Mouse (Mus musculus): ENCODE data around the gene Mrpl44. TPM values are rescaled to one million over a fixed set of nuclear protein-coding genes. Genes with fewer than 3 reads are reported as not detected.

Mrpl44 gene
- total and polyA plus RNA-seq, 2 experiments from 2014 or later = 29.5 to 35.3 TPM

GRCm38 (mm10) chr1:79806865-79807264 lies 31.0 kb downstream of the Mrpl44 start:
- Histone ChIP-seq H3K27me3 (ENCODE audit: insufficient read depth, low read length) (no peaks in the 10 kb centered on the region), H3K27ac (no peak overlapping the region), H3K4me2 (ENCODE audit: low read depth, low read length) (no peak overlapping the region), H3K9ac (replicated peaks; ENCODE audit: low read length) (no peak overlapping the region), H3K4me3 (ENCODE audit: low read length) (no peak overlapping the region), H3K9me3 (ENCODE audit: low read length) (no peaks in the 10 kb centered on the region), H3K36me3 (ENCODE audit: insufficient read depth, low read length) (no peaks in the 10 kb centered on the region), H3K4me1 (ENCODE audit: insufficient read depth, low read length) (no peaks in the 10 kb centered on the region)
- DNase-seq (ENCODE audit: low spot score) = peak; percentile 70
- no peak for TF ChIP-seq CTCF (IDR thresholded peaks at IDR 0.05; ENCODE audit: low read depth)
- ATAC-seq = peak; percentile 53
- WGBS = 46% methylated on average over 5 of the region's 5 CpGs

- 90% methylated on average over 3 of the region's 3 CpGs for WGBS
- H3K4me1 ChIP-seq (ENCODE audit: insufficient read depth, low read length) = no peaks in the 10 kb centered on the region
These were observed 33.6 kb downstream of the Mrpl44 start for GRCm38 (mm10) chr1:79809447-79809846.

GRCm38 (mm10) chr1:79815446-79815845 lies 39.6 kb downstream of the Mrpl44 start:
- TF ChIP-seq CTCF (IDR thresholded peaks at IDR 0.05; ENCODE audit: low read depth) = no peak
- no peak overlapping the region for H3K4me3 ChIP-seq (ENCODE audit: low read length)
- H3K4me1 ChIP-seq (ENCODE audit: insufficient read depth, low read length) = no peaks in the 10 kb centered on the region
- no peaks in the 10 kb centered on the region for H3K9me3 ChIP-seq (ENCODE audit: low read length)
- H3K27me3 ChIP-seq (ENCODE audit: insufficient read depth, low read length) = no peaks in the 10 kb centered on the region
- ATAC-seq (no peak), DNase-seq (ENCODE audit: low spot score) (no peak)
- no peak overlapping the region for H3K9ac ChIP-seq (replicated peaks; ENCODE audit: low read length)
- H3K36me3 ChIP-seq (ENCODE audit: insufficient read depth, low read length) = no peaks in the 10 kb centered on the region; the same call in 1 of the 2 replicates
- WGBS = 89% methylated on average over 3 of the region's 3 CpGs
- H3K4me2 ChIP-seq (ENCODE audit: low read depth, low read length) = no peak overlapping the region
- H3K27ac ChIP-seq = no peak overlapping the region

More at GRCm38 (mm10) chr1:79809447-79809846, 33.6 kb downstream of the Mrpl44 start:
- Histone ChIP-seq H3K27ac (no peak overlapping the region), H3K9me3 (ENCODE audit: low read length) (no peaks in the 10 kb centered on the region), H3K4me2 (ENCODE audit: low read depth, low read length) (no peak overlapping the region), H3K27me3 (ENCODE audit: insufficient read depth, low read length) (no peaks in the 10 kb centered on the region), H3K36me3 (ENCODE audit: insufficient read depth, low read length) (no peaks in the 10 kb centered on the region; the same call in 1 of the 2 replicates), H3K9ac (replicated peaks; ENCODE audit: low read length) (no peak overlapping the region), H3K4me3 (ENCODE audit: low read length) (no peak overlapping the region)
- ATAC-seq = no peak
- no peak for TF ChIP-seq CTCF (IDR thresholded peaks at IDR 0.05; ENCODE audit: low read depth)
- DNase-seq (ENCODE audit: low spot score) = no peak

DNA sequence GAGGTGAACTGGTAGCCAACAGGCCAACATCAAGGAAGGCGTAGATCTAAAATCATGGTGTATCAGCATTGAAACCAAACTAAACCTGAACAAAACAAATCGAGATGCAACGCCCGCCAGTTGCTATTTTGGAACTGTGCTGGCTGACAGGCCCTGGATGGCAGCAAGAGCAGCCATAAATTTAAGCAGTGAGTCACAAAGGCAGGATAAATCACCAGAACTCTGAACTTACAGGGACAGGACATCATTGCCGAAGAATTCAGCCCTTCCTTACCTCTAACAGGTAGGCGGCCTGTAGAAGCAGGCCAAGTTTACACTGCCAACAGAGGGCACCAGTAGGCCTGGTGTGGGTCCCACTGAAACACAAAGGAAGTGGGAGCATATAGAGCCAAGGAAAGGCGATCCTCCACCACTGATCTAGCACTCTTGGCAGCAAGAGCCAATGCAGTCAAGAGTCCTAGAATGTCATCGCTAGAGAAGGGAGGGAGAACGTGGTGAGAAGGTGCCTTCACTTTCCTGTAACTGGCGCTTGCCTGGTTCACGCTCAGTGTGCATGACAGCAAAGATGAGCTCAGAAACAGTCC lies 43.6 kb downstream of the Mrpl44 start:
- H3K36me3 ChIP-seq (ENCODE audit: insufficient read depth, low read length) = no peaks in the 10 kb centered on the region
- no peaks in the 10 kb centered on the region for H3K27me3 ChIP-seq (ENCODE audit: insufficient read depth, low read length)
- no peak overlapping the region for H3K4me3 ChIP-seq (ENCODE audit: low read length)
- 94% methylated on average over 11 of the region's 11 CpGs for WGBS
- peaks cover 9% of the 10 kb centered on the region for H3K4me1 ChIP-seq (ENCODE audit: insufficient read depth, low read length)
- no peak for DNase-seq (ENCODE audit: low spot score)
- no peak for TF ChIP-seq CTCF (IDR thresholded peaks at IDR 0.05; ENCODE audit: low read depth)
- no peak overlapping the region for H3K9ac ChIP-seq (replicated peaks; ENCODE audit: low read length)
- no peak for ATAC-seq
- H3K4me2 ChIP-seq (ENCODE audit: low read depth, low read length) = no peak overlapping the region
- no peak overlapping the region for H3K27ac ChIP-seq
- no peaks in the 10 kb centered on the region for H3K9me3 ChIP-seq (ENCODE audit: low read length)

- Histone ChIP-seq H3K36me3 (ENCODE audit: insufficient read depth, low read length) (no peaks in the 10 kb centered on the region), H3K27ac (peak overlapping the region; percentile 36), H3K27me3 (ENCODE audit: insufficient read depth, low read length) (no peaks in the 10 kb centered on the region), H3K4me3 (ENCODE audit: low read length) (no peak overlapping the region), H3K4me2 (ENCODE audit: low read depth, low read length) (peak overlapping the region; percentile 2; the same call in 1 of the 2 replicates), H3K9me3 (ENCODE audit: low read length) (no peaks in the 10 kb centered on the region), H3K4me1 (ENCODE audit: insufficient read depth, low read length) (peaks cover 9% of the 10 kb centered on the region), H3K9ac (replicated peaks; ENCODE audit: low read length) (no peak overlapping the region)
- no peak for TF ChIP-seq CTCF (IDR thresholded peaks at IDR 0.05; ENCODE audit: low read depth)
- 54% methylated on average over 13 of the region's 13 CpGs for WGBS
- peak; percentile 83 for ATAC-seq
- DNase-seq (ENCODE audit: low spot score) = peak; percentile 73
These were observed 47.1 kb downstream of the Mrpl44 start for GRCm38 (mm10) chr1:79822806-79823525.

GRCm38 (mm10) chr1:79823951-79824633 lies 48.3 kb downstream of the Mrpl44 start:
- no peaks in the 10 kb centered on the region for H3K27me3 ChIP-seq (ENCODE audit: insufficient read depth, low read length)
- H3K4me3 ChIP-seq (ENCODE audit: low read length) = no peak overlapping the region
- H3K9me3 ChIP-seq (ENCODE audit: low read length) = no peaks in the 10 kb centered on the region
- no peak overlapping the region for H3K9ac ChIP-seq (replicated peaks; ENCODE audit: low read length)
- DNase-seq (ENCODE audit: low spot score) (peak; percentile 11), ATAC-seq (no peak)
- H3K27ac ChIP-seq = peak overlapping the region; percentile 69
- peaks cover 9% of the 10 kb centered on the region for H3K4me1 ChIP-seq (ENCODE audit: insufficient read depth, low read length)
- no peak for TF ChIP-seq CTCF (IDR thresholded peaks at IDR 0.05; ENCODE audit: low read depth)
- 0 out of 2 replicates have a peak overlapping the region, but pooled peaks have one; percentile 10 for H3K4me2 ChIP-seq (ENCODE audit: low read depth, low read length)
- H3K36me3 ChIP-seq (ENCODE audit: insufficient read depth, low read length) = no peaks in the 10 kb centered on the region
- 63% methylated on average over 14 of the region's 14 CpGs for WGBS

Other genes with a start within 250 kb of the Mrpl44 start
- gene Ap1s3, start 104.0 kb upstream of the Mrpl44 start, total RNA-seq (2014; rRNA removed) = 1.1 and 2.0 TPM in 2 replicates
- gene Ap1s3, start 104.0 kb upstream of the Mrpl44 start, polyA plus RNA-seq (2015; fragmentation: Nextera tagmentation; extraction: Ambion mirVana) = 0.15 and 0.16 TPM in 2 replicates
- 68.0 and 77.7 TPM in 2 replicates for gene Wdfy1, start 125 bp downstream of the Mrpl44 start, total RNA-seq (2014; rRNA removed)
- 73.6 and 75.3 TPM in 2 replicates for gene Wdfy1, start 125 bp downstream of the Mrpl44 start, polyA plus RNA-seq (2015; fragmentation: Nextera tagmentation; extraction: Ambion mirVana)
- 234 and 251 TPM in 2 replicates for gene Serpine2, start 85.2 kb downstream of the Mrpl44 start, total RNA-seq (2014; rRNA removed)
- gene Serpine2, start 85.2 kb downstream of the Mrpl44 start, polyA plus RNA-seq (2015; fragmentation: Nextera tagmentation; extraction: Ambion mirVana) = 505 and 540 TPM in 2 replicates

Measured in hindbrain, postnatal 0 days (tissue).